Mouse (Mus musculus): Measurements from ENCODE around the gene Mcf2l.

- TF ChIP-seq POLR2A (IDR thresholded peaks at IDR 0.05; ENCODE audit: extremely low read depth, insufficient read depth, low read length): no peak
- TF ChIP-seq CTCF (IDR thresholded peaks at IDR 0.05; ENCODE audit: extremely low read depth, insufficient read depth, low read length): no peak
Measured at GRCm38 (mm10) chr8:12951051-12951630, 77.5 kb downstream of the Mcf2l start.

Measured in cortical plate, adult 2 months (tissue).